Mouse (Mus musculus) CH12.LX (cell line): Measurements from ENCODE around the gene Prss12.

Experiments used
- BHLHE40 ChIP-seq: IDR thresholded peaks from 2 replicates; pipeline ENCODE4 v1.6.1; 2011; ENCODE audit warnings: mild to moderate bottlenecking, low read depth, low read length, improper control_type of control experiment
- JUND ChIP-seq: conservative IDR thresholded peaks from 2 replicates; pipeline ENCODE4 v1.6.1; 2011; ENCODE audit warnings: low read depth, low read length, improper control_type of control experiment
- MAFK ChIP-seq: IDR thresholded peaks from 2 replicates; pipeline ENCODE4 v1.6.1; 2011; ENCODE audit warnings: low read length, improper control_type of control experiment; ENCODE audit not compliant: insufficient replicate concordance
- POLR2A ChIP-seq: IDR thresholded peaks from 2 replicates; pipeline ENCODE4 v1.6.1; 2011; ENCODE audit warnings: low read depth, mild to moderate bottlenecking, improper control_type of control experiment, low read length

GRCm38 (mm10) chr3:123515600-123516359 lies 69.1 kb downstream of the Prss12 start:
- TF ChIP-seq BHLHE40: no peak
- no peak; the same call in 1 of the 2 replicates for TF ChIP-seq JUND
- no peak for TF ChIP-seq MAFK
- TF ChIP-seq POLR2A: no peak
